Mouse (Mus musculus) ES-E14 (cell line): ENCODE data around the gene Eps8l3. TPM values are rescaled to one million over a fixed set of nuclear protein-coding genes. Genes with fewer than 3 reads are reported as not detected.

Source experiments
- DNase-seq: peaks from one replicate; pipeline ENCODE4 v3.0.0-alpha.2; 2013; ENCODE audit warnings: low read depth, low spot score
- H3K27ac ChIP-seq: 2 replicates; pipeline ENCODE4 v1.5.1; 2012; ENCODE audit warnings: low read depth, mild to moderate bottlenecking, low read length, moderate library complexity, mixed read lengths; ENCODE audit not compliant: poor library complexity, insufficient read depth, severe bottlenecking
- H3K36me3 ChIP-seq: 2 replicates; pipeline ENCODE4 v1.6.1; 2012; ENCODE audit warnings: mild to moderate bottlenecking, low read length, moderate library complexity, mixed read lengths; ENCODE audit not compliant: control insufficient read depth, poor library complexity, insufficient read depth, severe bottlenecking
- H3K4me1 ChIP-seq, 2 experiments: fragments of 150-350 bp in 1 of 2; sonication (generic) in 1 of 2; 2 replicates each; pipeline ENCODE4 v1.6.1; 2012; ENCODE audit warnings: low read length in 2 of 2, mild to moderate bottlenecking in 1 of 2, mixed read lengths in 1 of 2; ENCODE audit not compliant: control insufficient read depth in 2 of 2, insufficient read depth in 2 of 2, poor library complexity in 1 of 2
- H3K4me3 ChIP-seq, 2 experiments: fragments of 150-350 bp in 1 of 2; sonication (generic) in 1 of 2; 2 replicates each; pipeline ENCODE4 v1.5.1; 2012; ENCODE audit warnings: low read length in 2 of 2, low read depth in 1 of 2, mild to moderate bottlenecking in 1 of 2, mixed read lengths in 1 of 2; ENCODE audit not compliant: insufficient read depth in 1 of 2, poor library complexity in 1 of 2, severe bottlenecking in 1 of 2
- H3K9ac ChIP-seq: 2 replicates; pipeline ENCODE4 v1.6.1; 2012; ENCODE audit warnings: low read depth, mild to moderate bottlenecking, low read length, mixed read lengths; ENCODE audit not compliant: poor library complexity, insufficient read depth, severe bottlenecking
- H3K9me3 ChIP-seq: fragments of 150-350 bp; sonication (generic); 2 replicates; pipeline ENCODE4 v1.6.1; 2012; ENCODE audit warnings: low read depth, mild to moderate bottlenecking, low read length; ENCODE audit not compliant: control insufficient read depth, insufficient read depth
- CHD2 ChIP-seq: IDR thresholded peaks from 2 replicates; pipeline ENCODE4 v1.6.1; 2014; ENCODE audit warnings: mild to moderate bottlenecking, low read depth, low read length, inconsistent platforms
- HCFC1 ChIP-seq: IDR thresholded peaks from 2 replicates; pipeline ENCODE4 v1.6.1; 2012; ENCODE audit warnings: low read length, inconsistent platforms, borderline replicate concordance; ENCODE audit not compliant: insufficient read depth
- MAFK ChIP-seq: IDR thresholded peaks from 2 replicates; pipeline ENCODE4 v1.6.1; 2014; ENCODE audit warnings: mild to moderate bottlenecking, low read depth, low read length, inconsistent platforms; ENCODE audit not compliant: insufficient read depth
- ZC3H11A ChIP-seq: IDR thresholded peaks from 2 replicates; pipeline ENCODE4 v1.6.1; 2012; ENCODE audit warnings: low read depth, mild to moderate bottlenecking, inconsistent platforms, low read length, borderline replicate concordance
- ZNF384 ChIP-seq: IDR thresholded peaks from 2 replicates; pipeline ENCODE4 v1.6.1; 2012; ENCODE audit warnings: low read depth, low read length, inconsistent platforms
- in situ Hi-C, 2 experiments: fragments of 600-800 bp; cut with MboI; formaldehyde crosslinking; loops; one replicate each; pipeline ENCODE4 v1.15.1; 2025; ENCODE audit warnings: low sequenced_read_pairs in 2 of 2, inconsistent platforms in 1 of 2; ENCODE audit not compliant: unreplicated experiment in 2 of 2
- total RNA-seq: library from RNA; depleted of rRNA; stranded (reverse); fragments of 300-350 nt; gene quantifications from 2 replicates; pipeline ENCODE4 v1.2.3, GENCODE M21; 2012

Eps8l3 gene
- total RNA-seq, 1 experiment, result not detected

DNA sequence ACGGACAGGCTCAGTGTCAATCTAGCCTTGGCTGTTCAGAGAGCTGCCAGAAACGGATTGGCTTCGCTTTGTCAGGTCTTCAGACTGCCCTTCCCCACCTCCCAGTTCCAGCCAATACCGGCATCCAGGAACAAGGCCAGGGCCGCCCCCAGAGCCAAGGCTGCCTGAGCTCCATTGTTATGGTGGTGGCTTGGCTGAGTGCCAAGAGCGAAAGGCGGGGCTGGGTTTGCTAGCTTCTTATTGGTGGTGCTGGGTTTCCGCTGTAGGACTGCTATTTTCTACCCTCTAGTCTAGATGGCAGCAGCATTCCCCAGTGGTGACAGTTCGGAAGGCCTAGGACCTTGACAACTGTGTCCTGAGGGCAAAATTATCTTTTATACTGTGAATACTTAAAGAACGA is 54.6 kb downstream of the Eps8l3 start, which contains the start of gene Gstm7:
Gene Gstm7, minus strand, starts transcription at position 148 of the 400 bp plus-strand sequence.
- TF ChIP-seq CHD2 (no peak), ZC3H11A (no peak), MAFK (no peak), ZNF384 (no peak), HCFC1 (no peak)
- H3K36me3 ChIP-seq, result no peaks in the 10 kb centered on the region
- in situ Hi-C loops, result no loop called here
- peak within 1 kb of the TSS in 1 of 2 experiments; percentile 32; a peak in 3 of 4 replicates for H3K4me3 ChIP-seq
- peak; percentile 99 for DNase-seq
- H3K4me1 ChIP-seq, result peaks cover 3 to 4% of the 10 kb centered on the region in 2 experiments; a peak in 2 of 4 replicates
- H3K9me3 ChIP-seq, result no peaks in the 10 kb centered on the region
- no peak within 1 kb of the TSS for H3K9ac ChIP-seq
- no peak within 1 kb of the TSS for H3K27ac ChIP-seq

DNA sequence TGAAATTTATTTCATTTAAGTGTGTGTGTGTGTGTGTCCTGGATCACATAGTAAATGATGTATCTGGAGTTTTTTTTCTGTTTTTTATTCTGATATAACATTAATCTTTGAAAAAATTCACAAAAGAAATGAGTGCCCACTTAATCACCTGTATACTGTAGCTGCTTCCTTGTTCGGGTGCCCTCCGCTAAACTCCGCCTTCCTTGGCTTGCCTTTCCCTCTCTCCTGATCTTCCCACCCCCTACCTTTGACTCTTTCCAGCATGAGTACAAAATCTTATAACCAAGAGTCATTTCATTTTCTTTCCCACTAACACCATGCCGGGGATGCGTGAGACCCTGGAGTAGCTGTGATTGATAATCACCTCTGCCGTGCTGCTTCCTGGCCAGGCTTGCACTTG is 55.1 kb downstream of the Eps8l3 start:
- Histone ChIP-seq H3K4me1 (peaks cover 3 to 4% of the 10 kb centered on the region in 2 experiments; a peak in 2 of 4 replicates), H3K9ac (no peak overlapping the region), H3K9me3 (no peaks in the 10 kb centered on the region), H3K4me3 (no peak overlapping the region), H3K36me3 (no peaks in the 10 kb centered on the region), H3K27ac (no peak overlapping the region)
- no peak for DNase-seq
- in situ Hi-C loops, result no loop called here
- no peak for TF ChIP-seq ZC3H11A

DNA sequence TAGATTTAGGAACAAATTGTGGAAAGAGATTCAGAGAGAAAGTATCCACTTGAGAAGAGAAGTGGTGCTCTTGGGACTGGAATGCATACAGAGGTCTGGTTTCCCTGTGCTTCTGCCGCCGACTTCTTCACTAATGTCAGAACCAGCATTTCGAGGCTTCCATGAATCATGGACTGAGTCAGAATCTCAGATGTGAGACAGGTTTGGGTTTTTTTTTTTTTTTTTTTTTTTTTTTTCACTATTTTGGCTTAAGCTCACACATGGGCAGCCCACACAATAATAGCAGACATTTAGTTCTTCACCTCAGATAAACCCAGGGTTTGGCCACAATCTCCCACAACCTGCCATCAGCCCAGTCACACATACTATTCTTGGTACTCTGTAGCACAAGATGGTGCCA is 58.2 kb downstream of the Eps8l3 start:
- no peak for TF ChIP-seq HCFC1
- DNase-seq, result no peak
- Histone ChIP-seq H3K4me3 (no peak overlapping the region), H3K9me3 (no peaks in the 10 kb centered on the region), H3K36me3 (no peaks in the 10 kb centered on the region), H3K9ac (no peak overlapping the region), H3K27ac (no peak overlapping the region), H3K4me1 (peaks cover 3 to 6% of the 10 kb centered on the region in 2 experiments; a peak in 2 of 4 replicates)
- in situ Hi-C loops, result no loop called here

DNA sequence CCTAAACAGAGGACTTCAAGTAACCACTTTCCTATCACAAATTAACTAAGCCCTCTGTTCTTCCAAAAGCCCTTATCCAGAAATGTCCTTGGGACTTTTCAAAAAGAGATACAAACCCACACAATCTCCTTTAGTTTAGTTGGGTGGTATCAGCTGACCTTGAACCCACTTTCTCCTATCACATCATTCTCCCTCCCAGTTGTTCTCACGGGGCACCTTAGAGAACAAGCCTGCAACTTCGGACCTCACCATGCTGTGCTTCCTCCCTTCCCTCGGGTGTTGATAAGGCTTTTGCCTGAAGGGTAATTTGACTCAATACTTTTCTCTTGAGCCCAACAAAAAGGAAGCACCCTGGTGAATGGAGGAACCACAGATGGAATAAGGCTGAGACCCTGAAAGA is 58.9 kb downstream of the Eps8l3 start:
- no peaks in the 10 kb centered on the region for H3K9me3 ChIP-seq
- in situ Hi-C loops, result no loop called here
- H3K4me1 ChIP-seq, result peaks cover 3 to 6% of the 10 kb centered on the region in 2 experiments; a peak in 2 of 4 replicates
- no peaks in the 10 kb centered on the region for H3K36me3 ChIP-seq
- DNase-seq, result no peak
- TF ChIP-seq HCFC1 (no peak), CHD2 (no peak), MAFK (no peak), ZC3H11A (no peak), ZNF384 (no peak)
- H3K9ac ChIP-seq, result no peak overlapping the region
- H3K4me3 ChIP-seq, result no peak overlapping the region
- no peak overlapping the region for H3K27ac ChIP-seq

DNA sequence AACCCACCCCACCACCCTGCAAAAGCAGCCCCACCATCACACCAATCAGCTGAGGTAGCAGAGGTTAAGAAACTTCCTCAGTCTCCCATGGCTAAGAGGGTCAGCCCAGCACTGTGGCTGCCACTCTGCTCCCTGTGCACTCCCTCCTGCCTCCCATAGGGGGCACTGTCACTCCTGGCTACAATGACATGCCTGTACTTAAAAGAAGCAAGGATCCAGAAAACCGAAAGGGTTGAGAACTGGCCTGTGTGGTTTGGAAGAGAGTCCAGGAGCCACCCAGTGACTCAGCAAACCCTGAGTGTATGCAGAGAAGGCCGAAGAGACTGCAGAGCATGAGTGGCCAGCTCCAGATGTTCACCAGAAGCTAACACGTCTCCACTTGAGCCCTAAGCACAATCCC is 62.4 kb downstream of the Eps8l3 start:
- H3K4me3 ChIP-seq, result no peak overlapping the region
- 0 out of 4 replicates have a peak, but pooled peaks cover 0 to 2% of the 10 kb centered on the region in 2 experiments for H3K4me1 ChIP-seq
- H3K36me3 ChIP-seq, result no peaks in the 10 kb centered on the region
- H3K27ac ChIP-seq, result no peak overlapping the region
- in situ Hi-C loops, result no loop called here
- H3K9ac ChIP-seq, result no peak overlapping the region; the same call in 1 of the 2 replicates
- no peaks in the 10 kb centered on the region for H3K9me3 ChIP-seq
- peak; percentile 54 for DNase-seq
- TF ChIP-seq MAFK (0 out of 2 replicates have a peak, but pooled peaks have one; percentile 48), ZC3H11A (no peak)
